Mouse (Mus musculus): ENCODE results near the gene Krt28. TPM values are rescaled to one million over a fixed set of nuclear protein-coding genes. Genes with fewer than 3 reads are reported as not detected.

Gene Krt28
- polyA plus RNA-seq (2017; shearing (Covaris generic)), result not detected

GRCm38 (mm10) chr11:99374803-99375202 is at the start of gene Krt28:
Gene Krt28 (minus strand): TSS chr11:99374903.
- ATAC-seq, result no peak

GRCm38 (mm10) chr11:99422159-99422558 is 47.5 kb upstream of the Krt28 start, which contains the start of gene Krt12:
Gene Krt12 (minus strand): TSS chr11:99422259.
- ATAC-seq, result no peak

GRCm38 (mm10) chr11:99420586-99420985 is 45.9 kb upstream of the Krt28 start:
- ATAC-seq, result no peak

GRCm38 (mm10) chr11:99417819-99418218 is 43.1 kb upstream of the Krt28 start:
- no peak for ATAC-seq

GRCm38 (mm10) chr11:99416902-99417301 is 42.2 kb upstream of the Krt28 start:
- ATAC-seq, result no peak

GRCm38 (mm10) chr11:99414463-99415147 is 39.9 kb upstream of the Krt28 start:
- no peak for ATAC-seq

GRCm38 (mm10) chr11:99413247-99413646 is 38.5 kb upstream of the Krt28 start:
- ATAC-seq, result no peak

- ATAC-seq, result no peak
Observed at GRCm38 (mm10) chr11:99406186-99406585, 31.5 kb upstream of the Krt28 start.

- ATAC-seq, result no peak
Observed at GRCm38 (mm10) chr11:99399956-99400549, 25.4 kb upstream of the Krt28 start.

GRCm38 (mm10) chr11:99398832-99399231 is 24.1 kb upstream of the Krt28 start:
- no peak for ATAC-seq

- ATAC-seq, result no peak
Observed at GRCm38 (mm10) chr11:99398084-99398483, 23.4 kb upstream of the Krt28 start.

- no peak for ATAC-seq
Observed at GRCm38 (mm10) chr11:99396661-99397060, 22.0 kb upstream of the Krt28 start.

- ATAC-seq, result no peak
Observed at GRCm38 (mm10) chr11:99396034-99396433, 21.3 kb upstream of the Krt28 start.

GRCm38 (mm10) chr11:99392492-99392891 is 17.8 kb upstream of the Krt28 start:
- no peak for ATAC-seq

GRCm38 (mm10) chr11:99391375-99391774 is 16.7 kb upstream of the Krt28 start:
- ATAC-seq, result no peak

GRCm38 (mm10) chr11:99390866-99391265 is 16.2 kb upstream of the Krt28 start:
- no peak for ATAC-seq

GRCm38 (mm10) chr11:99389264-99389663 is 14.6 kb upstream of the Krt28 start, which contains the start of gene Krt10:
Gene Krt10 (minus strand): TSS chr11:99389364.
- ATAC-seq, result no peak

- no peak for ATAC-seq
Observed at GRCm38 (mm10) chr11:99388661-99389060, 14.0 kb upstream of the Krt28 start.

GRCm38 (mm10) chr11:99385813-99386721 is 11.4 kb upstream of the Krt28 start:
- ATAC-seq, result peak; percentile 65

- ATAC-seq, result no peak
Observed at GRCm38 (mm10) chr11:99379568-99379967, 4.9 kb upstream of the Krt28 start.

GRCm38 (mm10) chr11:99369853-99370451 is 4.8 kb downstream of the Krt28 start:
- ATAC-seq, result no peak

- ATAC-seq, result no peak
Observed at GRCm38 (mm10) chr11:99369229-99369628, 5.5 kb downstream of the Krt28 start.

- ATAC-seq, result no peak
Observed at GRCm38 (mm10) chr11:99366791-99367190, 7.9 kb downstream of the Krt28 start.

All from activated CD4-positive, CD25-positive, alpha-beta regulatory T cell, adult 4 months (primary cell).